Mouse (Mus musculus) heart, embryonic 14.5 days (tissue): ENCODE results near the gene Plek2. TPM values are rescaled to one million over a fixed set of nuclear protein-coding genes. Genes with fewer than 3 reads are reported as not detected.

Experiments used
- ATAC-seq: fragments of 200-750 bp; cut with Nextera tagmentation; 2 replicates; pipeline ENCODE4 v1.8.0; 2017; ENCODE audit warnings: low read depth, moderate TSS enrichment; ENCODE audit not compliant: insufficient number of reproducible peaks, insufficient read depth, low FRiP score
- H3K27ac ChIP-seq, 2 experiments: fragments of 200-500 bp in 1 of 2; fragments of 300-500 bp in 1 of 2; sonication (generic) in 1 of 2; replicated peaks in 1 of 2; 2 replicates each; pipeline ENCODE4 v1.5.1; 2012 to 2014; ENCODE audit warnings: low read depth in 2 of 2, low read length in 2 of 2, control low read depth in 1 of 2, mild to moderate bottlenecking in 1 of 2, mixed read lengths in 1 of 2; ENCODE audit not compliant: control insufficient read depth in 1 of 2, insufficient read depth in 1 of 2
- H3K27me3 ChIP-seq: fragments of 300-500 bp; sonication (generic); 2 replicates; pipeline ENCODE4 v1.6.1; 2014; ENCODE audit warnings: mild to moderate bottlenecking, low read length, control low read depth; ENCODE audit not compliant: control insufficient read depth, insufficient read depth
- H3K36me3 ChIP-seq: fragments of 300-500 bp; sonication (generic); 2 replicates; pipeline ENCODE4 v1.6.1; 2014; ENCODE audit warnings: mild to moderate bottlenecking, control low read depth, low read length, mixed read lengths; ENCODE audit not compliant: control insufficient read depth, insufficient read depth
- H3K4me1 ChIP-seq, 2 experiments: fragments of 200-500 bp in 1 of 2; fragments of 300-500 bp in 1 of 2; sonication (generic) in 1 of 2; 2 replicates each; pipeline ENCODE4 v1.6.1; 2012 to 2014; ENCODE audit warnings: low read length in 2 of 2, control low read depth in 1 of 2, mixed read lengths in 1 of 2; ENCODE audit not compliant: control insufficient read depth in 2 of 2, insufficient read depth in 2 of 2
- H3K4me2 ChIP-seq: fragments of 300-500 bp; sonication (generic); 2 replicates; pipeline ENCODE4 v1.6.1; 2014; ENCODE audit warnings: mild to moderate bottlenecking, low read length
- H3K4me3 ChIP-seq, 2 experiments: fragments of 200-500 bp in 1 of 2; fragments of 300-500 bp in 1 of 2; sonication (generic) in 1 of 2; 2 replicates each; pipeline ENCODE4 v1.5.1; 2012 to 2014; ENCODE audit warnings: low read length in 2 of 2, mild to moderate bottlenecking in 2 of 2, control low read depth in 1 of 2, low read depth in 1 of 2, moderate library complexity in 1 of 2; ENCODE audit not compliant: control insufficient read depth in 1 of 2, insufficient read depth in 1 of 2
- H3K9ac ChIP-seq: fragments of 300-500 bp; sonication (generic); 2 replicates; pipeline ENCODE4 v1.6.1; 2014; ENCODE audit warnings: mild to moderate bottlenecking, low read length
- H3K9me3 ChIP-seq: fragments of 300-500 bp; sonication (generic); 2 replicates; pipeline ENCODE4 v1.6.1; 2016; ENCODE audit warnings: low read length, control low read depth; ENCODE audit not compliant: control insufficient read depth
- WGBS: fragments of 180-500 bp; shearing (Covaris S2); extraction: QIAGEN DNeasy Blood & Tissue Kit; methylation state at CpG from one replicate; pipeline ENCODE4 v1.1.7; 2014; 5-methylcytosine and 5-hydroxymethylcytosine counted together
- polyA plus RNA-seq: library from polyadenylated mRNA; unstranded; fragments of >200 nt; fragmentation: Nextera tagmentation; extraction: Ambion mirVana; gene quantifications from 2 replicates; pipeline ENCODE4 v1.2.1, GENCODE M21; 2014

The Plek2 gene
- 2.1 and 2.5 TPM in 2 replicates for polyA plus RNA-seq

DNA sequence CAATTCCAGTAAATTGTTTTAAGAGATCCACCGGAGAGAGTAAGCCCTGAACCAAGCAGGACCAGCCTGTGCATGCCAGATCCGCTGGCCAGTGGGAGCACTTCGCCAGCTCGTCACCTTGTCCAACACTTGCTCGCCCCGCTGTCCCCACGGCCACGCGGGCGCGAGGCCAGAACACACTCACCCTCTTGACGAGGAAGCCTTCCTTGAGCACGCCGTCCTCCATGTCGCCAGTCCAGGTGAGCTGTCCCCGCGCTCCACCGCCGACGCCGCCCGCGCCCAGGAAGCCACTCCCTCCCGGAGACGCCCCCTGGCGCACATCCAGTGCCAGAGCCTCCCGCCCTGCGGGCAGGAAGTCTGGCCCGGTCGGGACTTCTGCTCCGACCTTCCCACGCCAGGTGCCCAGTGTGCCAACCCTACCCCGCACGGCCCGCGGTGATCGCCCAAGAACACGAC lies at the start of gene Plek2:
Plek2 (minus strand) TSS at position 258 of the 456 bp plus-strand sequence.
- H3K27me3 ChIP-seq: peaks cover 10% of the 10 kb centered on the region; the same call in 1 of the 2 replicates
- peak; percentile 29 for ATAC-seq
- H3K4me3 ChIP-seq: peak within 1 kb of the TSS; percentile 45 to 51
- WGBS: 2% methylated on average over 38 of the region's 38 CpGs
- H3K4me1 ChIP-seq: peaks cover 4 to 21% of the 10 kb centered on the region in 2 experiments
- peak within 1 kb of the TSS; percentile 62 for H3K9ac ChIP-seq
- no peaks in the 10 kb centered on the region for H3K36me3 ChIP-seq
- peaks cover 3% of the 10 kb centered on the region; the same call in 1 of the 2 replicates for H3K9me3 ChIP-seq
- H3K27ac ChIP-seq: no peak within 1 kb of the TSS
- peak within 1 kb of the TSS; percentile 90 for H3K4me2 ChIP-seq

DNA sequence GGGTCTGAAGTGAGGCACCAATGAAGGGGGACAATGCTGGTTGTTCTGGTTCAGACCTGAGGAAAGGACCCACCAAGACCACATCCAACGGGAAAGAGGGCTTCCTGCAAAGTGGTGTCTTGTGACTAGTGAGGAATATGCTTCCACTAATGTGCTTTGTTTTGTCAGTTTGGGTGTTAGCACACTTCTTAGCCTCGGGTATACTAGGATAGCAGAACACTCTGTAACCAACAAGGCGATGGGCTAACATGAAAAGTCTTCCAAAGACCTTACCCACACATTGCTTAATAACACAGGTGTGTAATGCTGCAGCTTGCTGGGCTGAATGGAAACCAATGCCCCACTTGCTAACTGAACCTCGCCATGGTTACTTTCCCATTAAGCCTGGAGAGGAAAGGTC lies 49.6 kb upstream of the Plek2 start:
- no peaks in the 10 kb centered on the region for H3K36me3 ChIP-seq
- H3K27ac ChIP-seq: no peak overlapping the region
- no peak overlapping the region for H3K4me3 ChIP-seq
- H3K4me2 ChIP-seq: no peak overlapping the region
- H3K9me3 ChIP-seq: peaks cover 22% of the 10 kb centered on the region
- no peak overlapping the region for H3K9ac ChIP-seq
- WGBS: 75% methylated on average over 4 of the region's 4 CpGs
- no peaks in the 10 kb centered on the region for H3K27me3 ChIP-seq
- H3K4me1 ChIP-seq: peaks cover 4 to 11% of the 10 kb centered on the region in 2 experiments; a peak in 3 of 4 replicates
- no peak for ATAC-seq

DNA sequence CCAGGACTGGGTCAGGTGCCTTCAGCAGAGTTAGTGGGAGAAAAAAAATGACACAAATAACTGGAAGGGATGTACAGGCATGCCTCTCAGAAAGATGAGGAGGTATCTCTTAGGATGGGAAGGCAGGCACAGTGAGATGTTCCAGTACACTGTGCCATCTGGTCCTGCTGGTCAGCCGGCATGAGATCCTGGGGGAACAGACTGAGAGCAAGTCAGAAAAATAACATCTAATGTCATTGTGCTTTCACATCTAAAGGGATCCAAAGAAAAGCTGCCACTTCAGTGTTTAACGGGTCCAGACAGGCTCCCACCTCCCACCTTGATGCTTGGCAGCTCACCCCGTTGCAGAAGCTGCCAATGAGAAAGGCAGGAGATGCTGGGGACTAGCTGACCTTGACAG lies 45.7 kb upstream of the Plek2 start:
- H3K36me3 ChIP-seq: no peaks in the 10 kb centered on the region
- H3K4me2 ChIP-seq: 0 out of 2 replicates have a peak overlapping the region, but pooled peaks have one; percentile 35
- no peak overlapping the region for H3K4me3 ChIP-seq
- 27% methylated on average over 3 of the region's 3 CpGs for WGBS
- no peak overlapping the region for H3K9ac ChIP-seq
- no peaks in the 10 kb centered on the region for H3K27me3 ChIP-seq
- H3K9me3 ChIP-seq: peaks cover 19% of the 10 kb centered on the region
- peak overlapping the region; percentile 6 to 41; a peak in 3 of 4 replicates for H3K27ac ChIP-seq
- no peak for ATAC-seq
- peaks cover 4 to 11% of the 10 kb centered on the region in 2 experiments; a peak in 3 of 4 replicates for H3K4me1 ChIP-seq

DNA sequence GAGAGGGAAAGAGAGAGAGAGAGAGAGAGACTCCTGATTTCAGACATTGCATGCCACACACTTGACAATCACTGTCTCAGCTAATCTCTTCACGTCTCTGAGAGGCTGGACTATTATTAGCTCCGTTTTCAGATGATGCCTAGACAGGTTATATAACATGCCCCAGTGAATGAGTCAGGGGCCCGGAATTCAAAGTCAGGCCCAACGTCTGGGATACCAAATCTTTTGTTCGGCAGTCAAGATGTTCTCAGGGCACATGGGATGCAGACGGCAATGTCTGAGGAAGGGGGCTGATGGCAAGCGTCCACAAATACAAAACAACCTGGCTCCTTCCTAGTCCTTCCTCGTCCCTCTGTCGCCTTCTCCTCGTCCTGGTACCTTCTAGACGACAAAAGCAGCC lies 45.3 kb upstream of the Plek2 start:
- Histone ChIP-seq H3K27ac (peak overlapping the region; percentile 6 to 41; a peak in 3 of 4 replicates), H3K27me3 (no peaks in the 10 kb centered on the region), H3K4me1 (peaks cover 4 to 11% of the 10 kb centered on the region in 2 experiments; a peak in 3 of 4 replicates), H3K4me2 (peak overlapping the region; percentile 35; the same call in 1 of the 2 replicates), H3K4me3 (no peak overlapping the region), H3K9me3 (peaks cover 15% of the 10 kb centered on the region), H3K36me3 (no peaks in the 10 kb centered on the region), H3K9ac (no peak overlapping the region)
- WGBS: 22% methylated on average over 11 of the region's 11 CpGs
- ATAC-seq: no peak

DNA sequence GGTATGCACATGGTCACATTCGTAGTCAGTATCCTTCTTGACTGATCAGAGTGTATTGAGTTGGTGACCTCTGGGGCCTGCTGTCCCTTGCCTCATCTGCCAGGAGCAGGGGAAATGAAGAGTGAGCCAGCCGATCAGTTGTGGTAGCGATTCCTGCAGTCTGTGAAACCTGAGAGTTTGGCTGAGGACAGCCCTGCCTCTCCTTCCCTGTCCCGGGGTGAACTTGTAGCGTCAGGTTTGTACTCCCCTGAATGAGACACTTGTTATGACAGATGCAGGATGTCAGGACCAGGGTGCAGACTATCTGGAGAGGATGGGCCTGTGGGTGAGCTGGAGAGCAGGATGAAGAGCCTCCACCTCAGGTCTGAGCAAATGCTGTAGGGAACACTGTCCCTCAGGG lies 40.9 kb upstream of the Plek2 start:
- no peak overlapping the region for H3K4me2 ChIP-seq
- WGBS: 64% methylated on average over 5 of the region's 5 CpGs

DNA sequence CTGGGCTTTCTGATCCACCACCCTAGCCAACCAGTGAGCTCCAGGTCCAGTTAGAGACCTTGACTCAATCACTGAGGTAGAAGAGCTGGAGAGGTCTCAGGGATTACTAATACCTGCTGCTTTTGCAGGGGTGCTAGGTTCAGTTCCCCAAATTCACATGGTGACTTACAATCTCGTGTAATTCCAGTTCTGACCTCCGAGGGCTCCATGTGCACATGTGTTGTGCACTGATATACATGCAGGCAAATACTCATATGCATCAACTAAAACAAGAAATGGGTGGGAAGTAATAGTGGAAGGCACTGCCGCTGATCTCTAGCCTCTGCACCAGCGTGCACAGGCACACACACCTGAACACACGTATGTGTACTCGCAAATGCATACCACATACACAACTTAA lies 40.4 kb upstream of the Plek2 start:
- H3K9ac ChIP-seq: no peak overlapping the region
- H3K4me2 ChIP-seq: no peak overlapping the region
- no peak overlapping the region for H3K4me3 ChIP-seq
- H3K27ac ChIP-seq: no peak overlapping the region
- 77% methylated on average over 6 of the region's 6 CpGs for WGBS
- no peak for ATAC-seq
- H3K4me1 ChIP-seq: peaks cover under 1 to 3% of the 10 kb centered on the region in 2 experiments; a peak in 2 of 4 replicates
- no peaks in the 10 kb centered on the region for H3K36me3 ChIP-seq
- no peaks in the 10 kb centered on the region for H3K27me3 ChIP-seq
- no peaks in the 10 kb centered on the region for H3K9me3 ChIP-seq

More for the DNA sequence above, 40.9 kb upstream of the Plek2 start:
- H3K27ac ChIP-seq: no peak overlapping the region
- ATAC-seq: no peak
- H3K4me1 ChIP-seq: peaks cover 4 to 8% of the 10 kb centered on the region in 2 experiments; a peak in 3 of 4 replicates
- H3K4me3 ChIP-seq: no peak overlapping the region
- no peaks in the 10 kb centered on the region for H3K9me3 ChIP-seq
- no peaks in the 10 kb centered on the region for H3K27me3 ChIP-seq
- no peaks in the 10 kb centered on the region for H3K36me3 ChIP-seq
- no peak overlapping the region for H3K9ac ChIP-seq

DNA sequence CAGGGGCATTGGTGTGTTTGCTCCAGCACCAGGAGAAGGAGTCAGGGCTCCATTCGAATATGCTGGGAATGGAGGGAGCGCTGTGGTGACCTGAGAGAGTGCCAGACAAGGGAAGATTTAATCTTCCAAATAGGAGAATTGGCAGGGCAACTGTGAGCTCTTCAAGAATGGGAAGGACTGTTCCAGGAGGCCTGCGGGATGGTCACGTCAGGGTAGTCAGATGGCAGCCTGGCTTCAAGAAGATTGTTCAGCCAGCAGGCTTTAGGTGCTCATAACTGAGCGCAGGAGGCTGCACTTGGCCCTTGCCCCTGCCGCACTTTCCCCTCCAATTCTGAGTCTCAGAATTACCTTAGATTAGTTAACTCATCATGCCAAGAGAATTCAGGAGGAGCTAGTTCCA lies 36.2 kb upstream of the Plek2 start:
- H3K4me1 ChIP-seq: no peaks in the 10 kb centered on the region
- H3K9me3 ChIP-seq: no peaks in the 10 kb centered on the region
- no peaks in the 10 kb centered on the region for H3K36me3 ChIP-seq
- no peak overlapping the region for H3K4me3 ChIP-seq
- H3K4me2 ChIP-seq: no peak overlapping the region
- H3K27me3 ChIP-seq: no peaks in the 10 kb centered on the region
- no peak overlapping the region for H3K27ac ChIP-seq
- WGBS: 79% methylated on average over 6 of the region's 6 CpGs
- no peak overlapping the region for H3K9ac ChIP-seq
- no peak for ATAC-seq

DNA sequence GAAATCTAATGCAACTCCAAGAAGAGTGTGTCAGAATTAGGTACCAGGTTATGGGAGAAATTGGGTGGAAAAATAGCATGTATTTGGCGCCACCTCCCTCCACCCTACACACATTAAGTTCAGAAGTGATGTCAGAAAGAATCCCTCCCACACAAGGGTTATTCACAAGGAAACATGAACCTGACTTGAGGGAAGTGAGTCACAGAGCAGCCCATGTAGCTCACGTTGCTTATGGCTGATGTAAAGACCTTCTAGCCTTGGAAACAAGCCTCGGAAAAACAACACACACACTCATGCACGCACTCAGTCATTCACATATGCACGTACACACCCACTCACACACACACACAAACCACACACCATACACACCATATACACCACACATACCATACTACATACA lies 33.3 kb upstream of the Plek2 start:
- peaks cover 5 to 8% of the 10 kb centered on the region in 2 experiments for H3K4me1 ChIP-seq
- H3K27ac ChIP-seq: no peak overlapping the region
- 84% methylated on average over 5 of the region's 5 CpGs for WGBS
- no peak overlapping the region for H3K9ac ChIP-seq
- no peak for ATAC-seq
- no peaks in the 10 kb centered on the region for H3K36me3 ChIP-seq
- no peaks in the 10 kb centered on the region for H3K27me3 ChIP-seq
- no peaks in the 10 kb centered on the region for H3K9me3 ChIP-seq
- H3K4me3 ChIP-seq: no peak overlapping the region
- no peak overlapping the region for H3K4me2 ChIP-seq
